Mouse (Mus musculus): ENCODE data around the gene Cyld. TPM values are rescaled to one million over a fixed set of nuclear protein-coding genes. Genes with fewer than 3 reads are reported as not detected.

Gene Cyld
- polyA plus RNA-seq, 1 experiment from 2014 or later = 15.3 TPM

Other genes starting within 250 kb of the Cyld start
- gene Nkd1, start 175.7 kb upstream of the Cyld start, polyA plus RNA-seq (2016; fragmentation: Nextera tagmentation; extraction: Ambion mirVana) = 51.2 and 64.4 TPM in 2 replicates
- 0.60 and 0.93 TPM in 2 replicates for gene Snx20, start 60.9 kb upstream of the Cyld start, polyA plus RNA-seq (2016; fragmentation: Nextera tagmentation; extraction: Ambion mirVana)
- gene Nod2, start 49.7 kb upstream of the Cyld start, polyA plus RNA-seq (2016; fragmentation: Nextera tagmentation; extraction: Ambion mirVana) = 0.11 and 0.13 TPM in 2 replicates

Data from forebrain, embryonic 12.5 days (tissue).